In genomic region chr5:151023461-151023860, GRCm38 (mm10) we compare ENCODE assay signal across 9 mouse cellular contexts.
DNase-seq lines count a peak whose midpoint lies in the region; ATAC-seq lines count a peak whose summit lies in the region.
"Had no signal": no experiment of that assay in that cellular context is flagged by ENCODE, and none has a peak within 500 bp of the region (broad histone marks: within the 10 kb centered on the region; RNA-seq: fewer than 3 reads in every experiment).

No protein-coding gene starts in this region.

- H3K4me3 ChIP-seq in forebrain, embryonic 12.5 days (replicated peaks): no peak overlapping the region
- H3K4me3 ChIP-seq in limb, embryonic 13.5 days: no peak overlapping the region
- H3K4me3 ChIP-seq: liver, embryonic 15.5 days had no signal

- intact Hi-C loops in left cerebral cortex, postnatal 10 days (cut with DNase I): loop anchor here (5.0 kb wide), 1 partner anchor 344 kb away; no protein-coding TSS in a partner anchor
- intact Hi-C loops in heart, postnatal 10 days (cut with DNase I): no loop called here

- H3K9me3 ChIP-seq in forebrain, embryonic 12.5 days: no peaks in the 10 kb centered on the region
- H3K9me3 ChIP-seq in limb, embryonic 13.5 days: no peaks in the 10 kb centered on the region
- H3K9me3 ChIP-seq: liver, embryonic 15.5 days had no signal

- H3K27ac ChIP-seq in forebrain, embryonic 12.5 days: peak overlapping the region; percentile 56
- no peak overlapping the region; the same call in 1 of the 2 replicates for H3K27ac ChIP-seq in limb, embryonic 13.5 days
- H3K27ac ChIP-seq: liver, embryonic 15.5 days had no signal

- H3K36me3 ChIP-seq in forebrain, embryonic 12.5 days (replicated peaks): no peaks in the 10 kb centered on the region
- no peaks in the 10 kb centered on the region for H3K36me3 ChIP-seq in limb, embryonic 13.5 days
- H3K36me3 ChIP-seq: liver, embryonic 15.5 days had no signal

- peak; percentile 38 to 87 for DNase-seq in left cerebral cortex, postnatal 10 days (ENCODE audit: extremely low spot score in 1 of 2, low spot score in 2 of 2)
- DNase-seq in left cerebral cortex, adult 11 months (ENCODE audit: low spot score): no peak
- DNase-seq in heart, postnatal 10 days: peak; percentile 31 to 45
- DNase-seq in ovary, postnatal 36 days (ENCODE audit: low spot score): peak; percentile 34
- DNase-seq in urinary bladder, adult 18-20 months (ENCODE audit: low spot score in 2 of 2): no peak
- no peak for DNase-seq in thymus, postnatal 36 days

- no peaks in the 10 kb centered on the region for H3K27me3 ChIP-seq in forebrain, embryonic 12.5 days
- no peaks in the 10 kb centered on the region for H3K27me3 ChIP-seq in limb, embryonic 13.5 days
- H3K27me3 ChIP-seq: liver, embryonic 15.5 days had no signal

- no peak for ATAC-seq in forebrain, embryonic 12.5 days (ENCODE audit: low FRiP score)
- peak; percentile 55; the same call in 1 of the 2 replicates for ATAC-seq in limb, embryonic 13.5 days (ENCODE audit: low FRiP score, low read depth)

- 8% methylated on average over 8 of the region's 8 CpGs for WGBS in forebrain, embryonic 12.5 days
- WGBS in limb, embryonic 13.5 days: 10% methylated on average over 8 of the region's 8 CpGs

- no peak overlapping the region for H3K9ac ChIP-seq in forebrain, embryonic 12.5 days
- H3K9ac ChIP-seq in limb, embryonic 13.5 days: no peak overlapping the region
- H3K9ac ChIP-seq: liver, embryonic 15.5 days had no signal

- peaks cover 38% of the 10 kb centered on the region for H3K4me1 ChIP-seq in forebrain, embryonic 12.5 days
- H3K4me1 ChIP-seq in limb, embryonic 13.5 days: peaks cover 58% of the 10 kb centered on the region
- H3K4me1 ChIP-seq: liver, embryonic 15.5 days had no signal

- H3K4me2 ChIP-seq in forebrain, embryonic 12.5 days: peak overlapping the region; percentile 4
- peak overlapping the region; percentile 12 for H3K4me2 ChIP-seq in limb, embryonic 13.5 days (replicated peaks)
- H3K4me2 ChIP-seq: liver, embryonic 15.5 days had no signal

Comparison
In these comparisons a context has a peak if more than half of its experiments do, and no peak if none do; other contexts are left out.
1. DNase-seq: peak in left cerebral cortex, postnatal 10 days (2 of 2), heart, postnatal 10 days (2 of 2) and ovary, postnatal 36 days (single experiment); none in left cerebral cortex, adult 11 months (single experiment), urinary bladder, adult 18-20 months (0 of 2) and thymus, postnatal 36 days (0 of 2).